Mouse (Mus musculus) stomach, postnatal 0 days (tissue): ENCODE measurements around the gene Upk3b.
A peak's percentile ranks its signal among the peaks of the same experiment; 100 is the strongest.

ENCODE experiments used
- CTCF ChIP-seq: IDR thresholded peaks from 2 replicates; pipeline ENCODE4 v1.5.1; 2016; ENCODE audit warnings: antibody characterized with exemption, low read depth, mild to moderate bottlenecking, moderate library complexity
- EP300 ChIP-seq: optimal IDR thresholded peaks from 2 replicates; pipeline ENCODE3; 2016; ENCODE audit warnings: antibody characterized with exemption

- peak; percentile 40 for TF ChIP-seq CTCF
- no peak for TF ChIP-seq EP300
These were observed 17.8 kb downstream of the Upk3b start for GRCm38 (mm10) chr5:136056062-136056461.
